Comparison of ENCODE assay signal across 9 mouse cellular contexts in genomic region chr5:112283543-112284202, GRCm38 (mm10). TPM values are rescaled to one million over a fixed set of nuclear protein-coding genes. Genes with fewer than 3 reads are reported as not detected.
DNase-seq lines count a peak whose midpoint lies in the region; ATAC-seq and TF ChIP-seq lines count a peak whose summit lies in the region.
"Had no signal": no experiment of that assay in that cellular context is flagged by ENCODE, and none has a peak within 500 bp of the region (broad histone marks: within the 10 kb centered on the region; RNA-seq: fewer than 3 reads in every experiment).

No protein-coding gene starts in this region.

- no peak for ATAC-seq in lung, embryonic 14.5 days (ENCODE audit: insufficient read depth)

- peak overlapping the region; percentile 63; the same call in 1 of the 2 replicates for H3K27ac ChIP-seq in lung, embryonic 14.5 days (ENCODE audit: low read depth)

- no peaks in the 10 kb centered on the region for H3K9me3 ChIP-seq in lung, embryonic 14.5 days (ENCODE audit: low read depth, low read length)

- H3K4me1 ChIP-seq in lung, embryonic 14.5 days (ENCODE audit: insufficient read depth), result 0 out of 2 replicates have a peak, but pooled peaks cover 7% of the 10 kb centered on the region

- no peaks in the 10 kb centered on the region for H3K27me3 ChIP-seq in lung, embryonic 14.5 days (ENCODE audit: insufficient read depth, low read length)

- no peak overlapping the region for H3K4me3 ChIP-seq in lung, embryonic 14.5 days (ENCODE audit: low read depth, low read length)

- intact Hi-C loops in left cerebral cortex, postnatal 10 days (cut with DNase I), result no loop called here

- no peak overlapping the region for H3K9ac ChIP-seq in lung, embryonic 14.5 days

- no peak overlapping the region for H3K4me2 ChIP-seq in lung, embryonic 14.5 days

- WGBS in lung, embryonic 14.5 days, result 58% methylated on average over 10 of the region's 10 CpGs

- DNase-seq in adrenal gland, postnatal 14 days, result peak; percentile 45
- DNase-seq in adrenal gland, adult 18-20 months (ENCODE audit: low spot score in 2 of 2), result no peak
- DNase-seq in ZHBTc4 (ENCODE audit: low read depth, low spot score), result peak; percentile 81
- DNase-seq in induced T-regulatory cell, adult 2 months (ENCODE audit: low read depth), result peak; percentile 56
- DNase-seq in lung, embryonic 14.5 days, result peak; percentile 46
- no peak for DNase-seq in urinary bladder, postnatal 25 days (ENCODE audit: low spot score)
- DNase-seq in left cerebral cortex, postnatal 10 days (ENCODE audit: extremely low spot score in 1 of 2, low spot score in 2 of 2), result no peak
- no peak for DNase-seq in right cerebral cortex, postnatal 4 days
- DNase-seq: spleen, adult 18-20 months had no signal

- TF ChIP-seq CTCF in lung, embryonic 14.5 days (IDR thresholded peaks at IDR 0.05; ENCODE audit: low read depth), result no peak

- no peaks in the 10 kb centered on the region for H3K36me3 ChIP-seq in lung, embryonic 14.5 days (ENCODE audit: insufficient read depth)

RNA-seq across cellular contexts. Expression of gene Tpst2, which starts 7.2 kb away (rescaled TPM):
- 161 and 186 TPM in 2 replicates for total RNA-seq in adrenal gland, postnatal 14 days (2021)
- total RNA-seq in adrenal gland, adult 18-20 months (2021), result 100 to 1,000 TPM; 208 to 233 TPM
- 53.2 and 57.7 TPM in 2 replicates for polyA plus RNA-seq in lung, embryonic 14.5 days (2014; fragmentation: Nextera tagmentation; extraction: Ambion mirVana)
- 10 to 100 TPM; 34.4 to 34.6 TPM for total RNA-seq in left cerebral cortex, postnatal 10 days (2021)

RNA-seq across cellular contexts. Expression of gene Crybb1, which starts 28.1 kb away (rescaled TPM):
- total RNA-seq in adrenal gland, postnatal 14 days (2021), result 1.8 and 1.9 TPM in 2 replicates
- total RNA-seq in adrenal gland, adult 18-20 months (2021), result 1 to 10 TPM; 3.2 to 3.3 TPM
- 2.0 TPM in 2 replicates for polyA plus RNA-seq in lung, embryonic 14.5 days (2014; fragmentation: Nextera tagmentation; extraction: Ambion mirVana)
- 10 to 100 TPM in 1 of 2 experiments, 1 to 10 TPM in 1; 10.0 to 12.1 TPM for total RNA-seq in left cerebral cortex, postnatal 10 days (2021)

RNA-seq across cellular contexts. Expression of gene Cryba4, which starts 31.4 kb away (rescaled TPM):
- total RNA-seq in adrenal gland, postnatal 14 days (2021), result 16.2 and 28.2 TPM in 2 replicates
- 100 to 1,000 TPM in 1 of 2 experiments, 10 to 100 TPM in 1; 95.8 to 126 TPM for total RNA-seq in adrenal gland, adult 18-20 months (2021)
- 2.4 and 2.7 TPM in 2 replicates for polyA plus RNA-seq in lung, embryonic 14.5 days (2014; fragmentation: Nextera tagmentation; extraction: Ambion mirVana)
- total RNA-seq in left cerebral cortex, postnatal 10 days (2021), result 1 to 10 TPM in 1 of 2 experiments, under 1 TPM in 1; 0.67 to 1.5 TPM

RNA-seq across cellular contexts. Expression of gene Tfip11, which starts 42.5 kb away (rescaled TPM):
- 33.0 and 35.2 TPM in 2 replicates for total RNA-seq in adrenal gland, postnatal 14 days (2021)
- 10 to 100 TPM; 38.6 to 41.8 TPM for total RNA-seq in adrenal gland, adult 18-20 months (2021)
- polyA plus RNA-seq in lung, embryonic 14.5 days (2014; fragmentation: Nextera tagmentation; extraction: Ambion mirVana), result 27.0 and 27.1 TPM in 2 replicates
- total RNA-seq in left cerebral cortex, postnatal 10 days (2021), result 10 to 100 TPM; 33.0 to 34.9 TPM

RNA-seq across cellular contexts. Expression of gene Srrd, which starts 59.2 kb away (rescaled TPM):
- 23.7 and 41.2 TPM in 2 replicates for total RNA-seq in adrenal gland, postnatal 14 days (2021)
- 10 to 100 TPM; 60.5 to 65.1 TPM for total RNA-seq in adrenal gland, adult 18-20 months (2021)
- 42.3 and 51.0 TPM in 2 replicates for polyA plus RNA-seq in lung, embryonic 14.5 days (2014; fragmentation: Nextera tagmentation; extraction: Ambion mirVana)
- 10 to 100 TPM; 27.9 to 30.0 TPM for total RNA-seq in left cerebral cortex, postnatal 10 days (2021)

Comparison
In these comparisons a context has a peak if more than half of its experiments do, and no peak if none do; other contexts are left out.
1. DNase-seq: peak in adrenal gland, postnatal 14 days (single experiment), ZHBTc4 (single experiment), induced T-regulatory cell, adult 2 months (single experiment) and lung, embryonic 14.5 days (single experiment); none in adrenal gland, adult 18-20 months (0 of 2), urinary bladder, postnatal 25 days (single experiment), left cerebral cortex, postnatal 10 days (0 of 2) and right cerebral cortex, postnatal 4 days (single experiment).